Mouse (Mus musculus) lung, postnatal 0 days (tissue): ENCODE data around the gene Rbms2.

ENCODE experiments used
- CTCF ChIP-seq: IDR thresholded peaks from 2 replicates; pipeline ENCODE4 v1.5.1; 2016; ENCODE audit warnings: antibody characterized with exemption, mild to moderate bottlenecking
- EP300 ChIP-seq: IDR thresholded peaks from 2 replicates; pipeline ENCODE4 v1.6.1; 2016; ENCODE audit warnings: antibody characterized with exemption, mild to moderate bottlenecking, control low read depth

GRCm38 (mm10) chr10:128204941-128205340 is 24.8 kb upstream of the Rbms2 start:
- TF ChIP-seq EP300 (no peak), CTCF (no peak)
